Mouse (Mus musculus): Measurements from ENCODE around the gene Irf6.

The Irf6 gene

GRCm38 (mm10) chr1:193200640-193201382 lies 47.9 kb downstream of the Irf6 start:
- DNase-seq (ENCODE audit: low spot score in 2 of 2): no peak

GRCm38 (mm10) chr1:193201383-193201778 lies 48.5 kb downstream of the Irf6 start, which contains the start of gene Traf3ip3:
Gene Traf3ip3, minus strand, starts transcription at chr1:193201703.
- DNase-seq (ENCODE audit: low spot score in 2 of 2): no peak

- no peak for DNase-seq (ENCODE audit: low spot score in 2 of 2)
These were observed 50.9 kb downstream of the Irf6 start for GRCm38 (mm10) chr1:193203821-193204220.

GRCm38 (mm10) chr1:193205431-193205830 lies 52.5 kb downstream of the Irf6 start:
- no peak for DNase-seq (ENCODE audit: low spot score in 2 of 2)

- no peak for DNase-seq (ENCODE audit: low spot score in 2 of 2)
These were observed 54.6 kb downstream of the Irf6 start, which contains the start of gene Lamb3 for GRCm38 (mm10) chr1:193207503-193207902. Gene Lamb3, plus strand, starts transcription at chr1:193207699.

- DNase-seq (ENCODE audit: low spot score in 2 of 2): peak in 1 of 2 experiments; percentile 42
These were observed 55.3 kb downstream of the Irf6 start for GRCm38 (mm10) chr1:193208178-193208577.

- DNase-seq (ENCODE audit: low spot score in 2 of 2): no peak
These were observed 58.5 kb downstream of the Irf6 start for GRCm38 (mm10) chr1:193211371-193211770.

GRCm38 (mm10) chr1:193214053-193214452 lies 61.1 kb downstream of the Irf6 start:
- DNase-seq (ENCODE audit: low spot score in 2 of 2): no peak

- no peak for DNase-seq (ENCODE audit: low spot score in 2 of 2)
These were observed 63.1 kb downstream of the Irf6 start for GRCm38 (mm10) chr1:193216000-193216399.

- no peak for DNase-seq (ENCODE audit: low spot score in 2 of 2)
These were observed 67.5 kb downstream of the Irf6 start for GRCm38 (mm10) chr1:193220408-193220807.

Data from frontal cortex, postnatal 10 days (tissue).